Mouse (Mus musculus): Measurements from ENCODE around the gene Fam126b. TPM values are rescaled to one million over a fixed set of nuclear protein-coding genes. Genes with fewer than 3 reads are reported as not detected.
"Not testable (repeated sequence)": the region's sequence is repeated elsewhere in the genome, so short reads cannot be mapped to it uniquely, and the experiment has no call there.

The Fam126b gene
- polyA plus RNA-seq, 2 experiments, result 3.1 to 8.9 TPM

GRCm38 (mm10) chr1:58613786-58614185 lies 27.7 kb upstream of the Fam126b start:
- no peak for TF ChIP-seq POLR2A (IDR thresholded peaks at IDR 0.05; ENCODE audit: borderline replicate concordance, extremely low read depth, insufficient read depth, insufficient read length)
- ATAC-seq (ENCODE audit: low FRiP score, low read depth) (no peak), DNase-seq (ENCODE audit: low spot score) (no peak)
- H3K4me3 ChIP-seq (replicated peaks; ENCODE audit: low read length), result no peak overlapping the region
- no peaks in the 10 kb centered on the region for H3K4me1 ChIP-seq (ENCODE audit: control insufficient read depth, insufficient read depth, low read length)
- no peak overlapping the region for H3K27ac ChIP-seq (replicated peaks; ENCODE audit: low read depth, low read length)
- H3K36me3 ChIP-seq (ENCODE audit: control insufficient read depth, insufficient read depth, low read length), result no peaks in the 10 kb centered on the region
- WGBS, result 82% methylated on average over 6 of the region's 6 CpGs
- no peak overlapping the region for H3K4me2 ChIP-seq (replicated peaks; ENCODE audit: low read depth, low read length, severe bottlenecking)
- H3K27me3 ChIP-seq (ENCODE audit: control insufficient read depth, insufficient read depth, low read length), result no peaks in the 10 kb centered on the region
- no peaks in the 10 kb centered on the region for H3K9me3 ChIP-seq (ENCODE audit: control insufficient read depth, low read length)
- H3K9ac ChIP-seq (ENCODE audit: low read depth, low read length, severe bottlenecking), result no peak overlapping the region

- Histone ChIP-seq H3K4me2 (replicated peaks; ENCODE audit: low read depth, low read length, severe bottlenecking) (no peak overlapping the region), H3K4me1 (ENCODE audit: control insufficient read depth, insufficient read depth, low read length) (no peaks in the 10 kb centered on the region), H3K4me3 (replicated peaks; ENCODE audit: low read length) (no peak overlapping the region), H3K36me3 (ENCODE audit: control insufficient read depth, insufficient read depth, low read length) (no peaks in the 10 kb centered on the region), H3K9ac (ENCODE audit: low read depth, low read length, severe bottlenecking) (no peak overlapping the region), H3K27me3 (ENCODE audit: control insufficient read depth, insufficient read depth, low read length) (no peaks in the 10 kb centered on the region), H3K9me3 (ENCODE audit: control insufficient read depth, low read length) (no peaks in the 10 kb centered on the region), H3K27ac (replicated peaks; ENCODE audit: low read depth, low read length) (no peak overlapping the region)
- no peak for DNase-seq (ENCODE audit: low spot score)
- no peak for TF ChIP-seq POLR2A (IDR thresholded peaks at IDR 0.05; ENCODE audit: borderline replicate concordance, extremely low read depth, insufficient read depth, insufficient read length)
- no peak for ATAC-seq (ENCODE audit: low FRiP score, low read depth)
- WGBS, result 45% methylated on average over 1 of the region's 1 CpGs
Measured at GRCm38 (mm10) chr1:58610611-58611010, 24.5 kb upstream of the Fam126b start.

- Histone ChIP-seq H3K27ac (replicated peaks; ENCODE audit: low read depth, low read length) (no peak overlapping the region), H3K27me3 (ENCODE audit: control insufficient read depth, insufficient read depth, low read length) (no peaks in the 10 kb centered on the region), H3K4me2 (replicated peaks; ENCODE audit: low read depth, low read length, severe bottlenecking) (no peak overlapping the region), H3K9ac (ENCODE audit: low read depth, low read length, severe bottlenecking) (no peak overlapping the region), H3K4me1 (ENCODE audit: control insufficient read depth, insufficient read depth, low read length) (no peaks in the 10 kb centered on the region), H3K4me3 (replicated peaks; ENCODE audit: low read length) (no peak overlapping the region), H3K36me3 (ENCODE audit: control insufficient read depth, insufficient read depth, low read length) (no peaks in the 10 kb centered on the region), H3K9me3 (ENCODE audit: control insufficient read depth, low read length) (no peaks in the 10 kb centered on the region)
- no peak for DNase-seq (ENCODE audit: low spot score)
- 77% methylated on average over 1 of the region's 1 CpGs for WGBS
- TF ChIP-seq POLR2A (IDR thresholded peaks at IDR 0.05; ENCODE audit: borderline replicate concordance, extremely low read depth, insufficient read depth, insufficient read length), result no peak
- no peak for ATAC-seq (ENCODE audit: low FRiP score, low read depth)
Measured at GRCm38 (mm10) chr1:58610166-58610565, 24.0 kb upstream of the Fam126b start.

- ATAC-seq (ENCODE audit: low FRiP score, low read depth); H3K9me3 ChIP-seq (ENCODE audit: control insufficient read depth, low read length): not testable (repeated sequence)
Measured at GRCm38 (mm10) chr1:58609591-58609990, 23.5 kb upstream of the Fam126b start.

GRCm38 (mm10) chr1:58603738-58604137 lies 17.6 kb upstream of the Fam126b start:
- DNase-seq (ENCODE audit: low spot score) (no peak), ATAC-seq (ENCODE audit: low FRiP score, low read depth) (no peak)
- Histone ChIP-seq H3K4me1 (ENCODE audit: control insufficient read depth, insufficient read depth, low read length) (no peaks in the 10 kb centered on the region), H3K9me3 (ENCODE audit: control insufficient read depth, low read length) (no peaks in the 10 kb centered on the region), H3K27me3 (ENCODE audit: control insufficient read depth, insufficient read depth, low read length) (no peaks in the 10 kb centered on the region), H3K27ac (replicated peaks; ENCODE audit: low read depth, low read length) (no peak overlapping the region), H3K9ac (ENCODE audit: low read depth, low read length, severe bottlenecking) (no peak overlapping the region), H3K4me3 (replicated peaks; ENCODE audit: low read length) (no peak overlapping the region), H3K4me2 (replicated peaks; ENCODE audit: low read depth, low read length, severe bottlenecking) (no peak overlapping the region), H3K36me3 (ENCODE audit: control insufficient read depth, insufficient read depth, low read length) (no peaks in the 10 kb centered on the region)
- no peak for TF ChIP-seq POLR2A (IDR thresholded peaks at IDR 0.05; ENCODE audit: borderline replicate concordance, extremely low read depth, insufficient read depth, insufficient read length)
- WGBS, result 76% methylated on average over 4 of the region's 4 CpGs

More at GRCm38 (mm10) chr1:58609591-58609990, 23.5 kb upstream of the Fam126b start:
- H3K27me3 ChIP-seq (ENCODE audit: control insufficient read depth, insufficient read depth, low read length); H3K9ac ChIP-seq (ENCODE audit: low read depth, low read length, severe bottlenecking); H3K27ac ChIP-seq (replicated peaks; ENCODE audit: low read depth, low read length); H3K4me2 ChIP-seq (replicated peaks; ENCODE audit: low read depth, low read length, severe bottlenecking); H3K36me3 ChIP-seq (ENCODE audit: control insufficient read depth, insufficient read depth, low read length); H3K4me1 ChIP-seq (ENCODE audit: control insufficient read depth, insufficient read depth, low read length); DNase-seq (ENCODE audit: low spot score); H3K4me3 ChIP-seq (replicated peaks; ENCODE audit: low read length): not testable (repeated sequence)
- WGBS, result 85% methylated on average over 5 of the region's 5 CpGs

- H3K27me3 ChIP-seq (ENCODE audit: control insufficient read depth, insufficient read depth, low read length), result no peaks in the 10 kb centered on the region
- 79% methylated on average over 4 of the region's 4 CpGs for WGBS
- H3K4me3 ChIP-seq (replicated peaks; ENCODE audit: low read length), result no peak overlapping the region
- no peaks in the 10 kb centered on the region for H3K36me3 ChIP-seq (ENCODE audit: control insufficient read depth, insufficient read depth, low read length)
- H3K4me2 ChIP-seq (replicated peaks; ENCODE audit: low read depth, low read length, severe bottlenecking), result no peak overlapping the region
- no peak overlapping the region for H3K27ac ChIP-seq (replicated peaks; ENCODE audit: low read depth, low read length)
- DNase-seq (ENCODE audit: low spot score) (no peak), ATAC-seq (ENCODE audit: low FRiP score, low read depth) (no peak)
- TF ChIP-seq POLR2A (IDR thresholded peaks at IDR 0.05; ENCODE audit: borderline replicate concordance, extremely low read depth, insufficient read depth, insufficient read length), result no peak
- H3K9ac ChIP-seq (ENCODE audit: low read depth, low read length, severe bottlenecking), result no peak overlapping the region
- no peaks in the 10 kb centered on the region for H3K9me3 ChIP-seq (ENCODE audit: control insufficient read depth, low read length)
- H3K4me1 ChIP-seq (ENCODE audit: control insufficient read depth, insufficient read depth, low read length), result no peaks in the 10 kb centered on the region
Measured at GRCm38 (mm10) chr1:58602681-58603080, 16.6 kb upstream of the Fam126b start.

All from limb, embryonic 14.5 days (tissue).